Mouse (Mus musculus): Measurements from ENCODE around the gene Atf7ip. TPM values are rescaled to one million over a fixed set of nuclear protein-coding genes. Genes with fewer than 3 reads are reported as not detected.

Atf7ip gene
- polyA plus RNA-seq, 1 experiment from 2014 or later = 49.7 TPM

DNA sequence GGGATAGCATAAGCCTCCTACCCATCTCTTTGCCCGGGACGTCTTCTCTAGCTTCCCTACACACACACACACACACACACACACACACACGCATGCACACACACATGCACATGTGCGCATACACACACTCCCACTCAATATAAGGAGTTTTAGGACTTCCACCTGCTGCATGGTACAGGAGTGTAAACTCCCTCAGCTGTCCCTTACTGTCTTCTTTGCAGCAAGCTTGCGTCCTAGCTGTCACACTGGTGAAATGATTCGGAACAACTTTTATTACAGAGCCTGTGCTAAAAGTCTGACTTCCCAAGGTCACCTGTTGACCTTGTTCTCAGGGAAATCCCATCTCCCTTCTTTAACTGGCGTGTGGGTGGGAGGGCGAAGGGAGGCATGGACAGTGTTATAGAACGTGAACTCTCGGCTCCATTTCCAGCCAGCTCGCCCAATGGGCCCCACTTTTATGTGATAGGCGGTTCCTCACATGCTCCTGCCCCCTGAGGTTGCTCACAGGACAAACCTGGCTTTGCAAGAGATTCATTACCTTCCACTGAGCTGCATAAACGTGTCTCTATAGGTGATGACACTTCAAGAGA, 126.1 kb downstream of the Atf7ip start:
- Histone ChIP-seq H3K27me3 (ENCODE audit: control insufficient read depth, insufficient read depth, low read length) (no peaks in the 10 kb centered on the region), H3K4me2 (replicated peaks) (no peak overlapping the region), H3K36me3 (replicated peaks; ENCODE audit: control insufficient read depth, insufficient read depth) (no peaks in the 10 kb centered on the region), H3K27ac (no peak overlapping the region), H3K4me1 (replicated peaks; ENCODE audit: control insufficient read depth, insufficient read depth, low read length) (no peaks in the 10 kb centered on the region), H3K9ac (no peak overlapping the region), H3K9me3 (ENCODE audit: control insufficient read depth, low read length) (no peaks in the 10 kb centered on the region), H3K4me3 (replicated peaks; ENCODE audit: low read length) (no peak overlapping the region)
- 89% methylated on average over 13 of the region's 13 CpGs for WGBS
- no peak for DNase-seq (ENCODE audit: low spot score)
- ATAC-seq (ENCODE audit: low FRiP score) = no peak

DNA sequence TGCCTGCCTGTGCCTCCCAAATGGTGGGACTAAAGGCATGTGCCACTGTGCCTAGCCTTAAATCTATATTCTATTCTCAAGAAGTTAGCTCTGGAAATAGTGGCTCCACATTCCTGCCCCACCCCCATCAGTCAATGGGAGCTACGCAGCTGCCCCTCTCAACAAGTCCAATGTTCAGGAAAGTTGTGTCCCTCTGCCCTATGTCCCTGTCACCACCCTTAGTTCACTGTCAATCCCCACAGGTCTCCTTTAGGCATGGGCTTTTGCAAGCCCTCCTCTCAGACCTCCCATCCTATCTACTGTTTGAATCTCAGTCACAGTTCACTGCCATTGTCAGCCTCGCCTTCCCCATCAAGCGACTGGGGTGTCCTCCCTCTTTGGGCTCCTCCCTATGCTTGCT, 127.2 kb downstream of the Atf7ip start:
- Histone ChIP-seq H3K27ac (no peak overlapping the region), H3K4me1 (replicated peaks; ENCODE audit: control insufficient read depth, insufficient read depth, low read length) (no peaks in the 10 kb centered on the region)
- 93% methylated on average over 3 of the region's 3 CpGs for WGBS

DNA sequence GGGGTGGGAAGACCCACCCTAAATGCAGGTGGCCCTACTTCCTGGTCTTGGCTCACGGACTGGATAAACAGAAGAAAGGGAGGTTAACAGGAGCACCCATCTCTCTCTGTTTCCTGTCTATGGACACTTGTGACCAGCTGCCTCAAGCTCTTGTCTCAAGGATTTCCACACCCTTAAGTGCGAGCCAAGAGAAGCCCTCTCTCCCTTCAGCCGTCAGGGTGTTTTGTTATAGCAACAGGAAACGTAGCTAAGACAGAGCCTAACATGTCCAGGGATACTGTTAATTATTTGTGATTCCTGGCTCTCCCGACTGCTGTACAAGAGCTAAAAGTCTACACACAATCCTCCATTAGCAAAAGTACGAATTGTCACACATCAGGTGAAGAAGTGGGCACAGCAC, 127.8 kb downstream of the Atf7ip start:
- DNase-seq (ENCODE audit: low spot score) (no peak), ATAC-seq (ENCODE audit: low FRiP score) (no peak)
- H3K9ac ChIP-seq = no peak overlapping the region
- H3K27ac ChIP-seq = no peak overlapping the region
- no peaks in the 10 kb centered on the region for H3K27me3 ChIP-seq (ENCODE audit: control insufficient read depth, insufficient read depth, low read length)
- no peak overlapping the region for H3K4me3 ChIP-seq (replicated peaks; ENCODE audit: low read length)
- H3K9me3 ChIP-seq (ENCODE audit: control insufficient read depth, low read length) = no peaks in the 10 kb centered on the region
- H3K4me1 ChIP-seq (replicated peaks; ENCODE audit: control insufficient read depth, insufficient read depth, low read length) = no peaks in the 10 kb centered on the region
- 80% methylated on average over 6 of the region's 6 CpGs for WGBS
- no peaks in the 10 kb centered on the region for H3K36me3 ChIP-seq (replicated peaks; ENCODE audit: control insufficient read depth, insufficient read depth)
- H3K4me2 ChIP-seq (replicated peaks) = no peak overlapping the region

More for the DNA sequence above, 127.2 kb downstream of the Atf7ip start:
- no peaks in the 10 kb centered on the region for H3K27me3 ChIP-seq (ENCODE audit: control insufficient read depth, insufficient read depth, low read length)
- no peaks in the 10 kb centered on the region for H3K9me3 ChIP-seq (ENCODE audit: control insufficient read depth, low read length)
- H3K4me3 ChIP-seq (replicated peaks; ENCODE audit: low read length) = no peak overlapping the region
- no peak overlapping the region for H3K9ac ChIP-seq
- no peaks in the 10 kb centered on the region for H3K36me3 ChIP-seq (replicated peaks; ENCODE audit: control insufficient read depth, insufficient read depth)
- no peak overlapping the region for H3K4me2 ChIP-seq (replicated peaks)
- no peak for DNase-seq (ENCODE audit: low spot score)
- ATAC-seq (ENCODE audit: low FRiP score) = no peak

DNA sequence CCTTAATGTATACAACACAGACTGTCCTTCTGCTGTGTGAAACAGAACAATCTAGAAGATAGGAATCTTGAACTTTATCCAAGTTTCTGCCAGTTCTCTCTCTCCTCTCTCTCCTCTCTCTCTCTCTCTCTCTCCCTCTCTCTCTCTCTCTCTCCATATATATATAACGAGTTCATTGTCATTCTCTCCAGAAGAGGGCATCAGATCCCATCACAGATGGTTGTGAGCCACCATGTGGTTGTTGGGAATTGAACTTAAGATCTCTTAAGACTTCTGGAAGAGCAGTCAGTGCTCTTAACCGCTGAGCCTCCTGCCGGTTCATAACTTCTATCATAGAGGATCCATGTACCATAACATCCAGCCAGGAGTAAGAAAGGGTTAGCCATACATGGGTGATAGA, 129.0 kb downstream of the Atf7ip start:
- Histone ChIP-seq H3K9ac (no peak overlapping the region), H3K27ac (no peak overlapping the region), H3K4me2 (replicated peaks) (no peak overlapping the region), H3K4me3 (replicated peaks; ENCODE audit: low read length) (no peak overlapping the region), H3K36me3 (replicated peaks; ENCODE audit: control insufficient read depth, insufficient read depth) (no peaks in the 10 kb centered on the region), H3K27me3 (ENCODE audit: control insufficient read depth, insufficient read depth, low read length) (no peaks in the 10 kb centered on the region), H3K4me1 (replicated peaks; ENCODE audit: control insufficient read depth, insufficient read depth, low read length) (no peaks in the 10 kb centered on the region), H3K9me3 (ENCODE audit: control insufficient read depth, low read length) (no peaks in the 10 kb centered on the region)
- ATAC-seq (ENCODE audit: low FRiP score) (no peak), DNase-seq (ENCODE audit: low spot score) (no peak)
- 73% methylated on average over 3 of the region's 3 CpGs for WGBS

DNA sequence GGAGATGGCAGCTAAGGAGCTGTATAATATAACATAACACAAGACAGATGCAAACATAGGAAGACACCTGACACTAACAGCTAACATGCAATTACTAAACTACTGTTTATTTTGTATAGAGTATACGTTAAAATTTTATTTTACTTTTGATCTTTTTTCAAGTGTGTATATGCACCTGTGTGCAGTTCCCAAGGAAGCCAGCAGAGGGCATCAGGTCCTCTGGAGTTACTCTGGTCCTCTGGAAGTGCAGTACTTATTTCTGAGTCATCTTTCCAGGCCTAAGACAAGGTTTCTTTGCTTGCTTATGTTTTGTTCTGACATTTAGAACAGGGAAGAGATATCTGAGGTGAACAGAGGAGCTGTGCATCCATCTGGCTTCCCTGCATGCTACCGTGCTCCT, 138.2 kb downstream of the Atf7ip start:
- Histone ChIP-seq H3K9ac (no peak overlapping the region), H3K4me1 (replicated peaks; ENCODE audit: control insufficient read depth, insufficient read depth, low read length) (peaks cover 6% of the 10 kb centered on the region; the same call in 1 of the 2 replicates), H3K27me3 (ENCODE audit: control insufficient read depth, insufficient read depth, low read length) (no peaks in the 10 kb centered on the region), H3K27ac (no peak overlapping the region), H3K4me3 (replicated peaks; ENCODE audit: low read length) (no peak overlapping the region), H3K4me2 (replicated peaks) (no peak overlapping the region), H3K36me3 (replicated peaks; ENCODE audit: control insufficient read depth, insufficient read depth) (no peaks in the 10 kb centered on the region), H3K9me3 (ENCODE audit: control insufficient read depth, low read length) (no peaks in the 10 kb centered on the region)
- 94% methylated on average over 2 of the region's 2 CpGs for WGBS
- ATAC-seq (ENCODE audit: low FRiP score) (no peak), DNase-seq (ENCODE audit: low spot score) (no peak)

DNA sequence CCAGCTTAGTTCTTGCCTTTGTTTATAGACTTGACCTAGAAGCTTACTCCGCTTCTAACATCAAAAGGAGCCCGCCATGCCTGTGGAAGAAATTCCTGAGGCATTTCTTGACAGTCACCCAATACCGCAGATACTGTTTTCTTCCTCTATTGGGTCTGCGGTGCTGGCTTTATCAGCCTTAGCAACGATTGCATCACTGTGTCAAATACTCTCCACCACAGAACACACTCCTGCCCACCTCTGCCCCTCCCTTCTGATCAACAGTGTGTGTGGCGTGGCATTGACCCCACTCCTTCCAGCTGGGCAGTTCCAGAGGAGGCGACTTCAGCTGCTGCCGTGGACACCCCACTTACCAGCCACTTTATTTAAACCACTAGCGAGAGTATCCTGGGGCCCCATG, 139.8 kb downstream of the Atf7ip start:
- Histone ChIP-seq H3K27me3 (ENCODE audit: control insufficient read depth, insufficient read depth, low read length) (no peaks in the 10 kb centered on the region), H3K27ac (no peak overlapping the region), H3K4me2 (replicated peaks) (no peak overlapping the region), H3K9ac (no peak overlapping the region), H3K36me3 (replicated peaks; ENCODE audit: control insufficient read depth, insufficient read depth) (no peaks in the 10 kb centered on the region), H3K4me1 (replicated peaks; ENCODE audit: control insufficient read depth, insufficient read depth, low read length) (peaks cover 6% of the 10 kb centered on the region; the same call in 1 of the 2 replicates), H3K9me3 (ENCODE audit: control insufficient read depth, low read length) (no peaks in the 10 kb centered on the region), H3K4me3 (replicated peaks; ENCODE audit: low read length) (no peak overlapping the region)
- ATAC-seq (ENCODE audit: low FRiP score) = no peak
- no peak for DNase-seq (ENCODE audit: low spot score)
- WGBS = 59% methylated on average over 9 of the region's 9 CpGs

DNA sequence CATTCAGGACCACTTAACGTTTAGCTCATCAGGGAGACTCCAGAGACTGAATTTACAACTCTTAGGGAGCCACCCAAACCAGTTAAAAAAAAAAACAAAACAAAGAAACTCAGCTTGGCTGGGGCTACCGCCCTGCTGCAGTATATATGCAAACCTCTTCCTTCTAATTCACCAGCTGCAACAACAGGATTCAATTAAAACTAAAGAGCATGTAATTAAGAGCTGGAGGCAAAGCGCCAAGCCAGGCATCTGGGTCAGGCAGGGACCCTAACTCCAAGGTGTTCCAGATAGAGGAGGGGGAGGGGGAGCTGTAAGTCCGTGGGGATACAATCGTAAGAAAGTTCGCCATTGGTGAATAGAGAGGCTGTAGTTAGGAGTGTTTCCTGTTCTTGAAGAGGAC, 140.2 kb downstream of the Atf7ip start:
- Histone ChIP-seq H3K36me3 (replicated peaks; ENCODE audit: control insufficient read depth, insufficient read depth) (no peaks in the 10 kb centered on the region), H3K9ac (no peak overlapping the region), H3K4me1 (replicated peaks; ENCODE audit: control insufficient read depth, insufficient read depth, low read length) (peaks cover 6% of the 10 kb centered on the region; the same call in 1 of the 2 replicates), H3K4me3 (replicated peaks; ENCODE audit: low read length) (no peak overlapping the region), H3K4me2 (replicated peaks) (no peak overlapping the region), H3K27ac (no peak overlapping the region), H3K9me3 (ENCODE audit: control insufficient read depth, low read length) (no peaks in the 10 kb centered on the region), H3K27me3 (ENCODE audit: control insufficient read depth, insufficient read depth, low read length) (no peaks in the 10 kb centered on the region)
- WGBS = 23% methylated on average over 6 of the region's 6 CpGs
- peak; percentile 56 for DNase-seq (ENCODE audit: low spot score)
- peak; percentile 62; the same call in 1 of the 2 replicates for ATAC-seq (ENCODE audit: low FRiP score)

DNA sequence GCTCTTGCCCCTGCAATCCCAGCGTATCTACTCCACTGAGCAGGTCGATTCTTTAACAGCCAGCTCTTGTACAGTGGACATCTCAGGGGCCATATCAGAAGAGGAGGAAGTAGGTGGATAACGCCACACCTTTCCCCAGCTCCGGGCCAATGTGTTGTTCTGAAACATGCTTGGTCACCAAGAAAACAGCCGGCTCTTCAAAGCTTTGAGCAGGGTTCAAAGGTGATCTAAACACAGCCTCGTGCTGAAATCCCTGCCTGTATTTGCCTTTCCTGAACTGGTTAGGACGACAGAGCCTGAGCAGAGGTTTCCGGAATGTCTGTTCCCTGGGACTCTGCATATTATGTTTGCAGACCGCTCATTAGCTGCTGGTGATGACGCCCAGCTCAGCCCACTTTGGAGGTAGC, 141.5 kb downstream of the Atf7ip start:
- Histone ChIP-seq H3K9me3 (ENCODE audit: control insufficient read depth, low read length) (no peaks in the 10 kb centered on the region), H3K4me3 (replicated peaks; ENCODE audit: low read length) (no peak overlapping the region), H3K36me3 (replicated peaks; ENCODE audit: control insufficient read depth, insufficient read depth) (no peaks in the 10 kb centered on the region), H3K4me1 (replicated peaks; ENCODE audit: control insufficient read depth, insufficient read depth, low read length) (peaks cover 6% of the 10 kb centered on the region; the same call in 1 of the 2 replicates), H3K9ac (no peak overlapping the region), H3K27me3 (ENCODE audit: control insufficient read depth, insufficient read depth, low read length) (no peaks in the 10 kb centered on the region), H3K4me2 (replicated peaks) (no peak overlapping the region), H3K27ac (no peak overlapping the region)
- no peak for ATAC-seq (ENCODE audit: low FRiP score)
- no peak for DNase-seq (ENCODE audit: low spot score)
- 90% methylated on average over 10 of the region's 10 CpGs for WGBS

DNA sequence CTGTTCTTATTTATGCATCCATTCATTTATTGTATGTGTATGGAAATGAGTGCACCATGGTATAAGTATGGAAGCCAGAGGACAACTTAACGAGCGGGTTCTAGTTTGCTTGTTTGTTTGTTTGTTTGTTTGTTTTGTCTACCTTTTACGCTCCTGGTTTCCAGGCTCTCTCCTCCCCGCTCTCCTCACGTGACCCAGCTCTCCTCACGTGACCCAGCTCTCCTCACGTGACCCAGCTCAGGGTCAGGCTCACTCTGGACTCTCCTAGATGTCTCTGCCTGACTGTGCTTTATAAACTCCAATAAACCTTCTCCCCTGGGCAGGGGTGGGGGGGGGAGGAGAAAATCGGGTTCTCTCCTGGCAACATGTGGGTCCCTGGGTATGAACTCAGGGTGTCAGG, 144.7 kb downstream of the Atf7ip start:
- H3K4me2 ChIP-seq (replicated peaks) = no peak overlapping the region
- no peak overlapping the region for H3K27ac ChIP-seq
- H3K9me3 ChIP-seq (ENCODE audit: control insufficient read depth, low read length) = no peaks in the 10 kb centered on the region
- no peaks in the 10 kb centered on the region for H3K27me3 ChIP-seq (ENCODE audit: control insufficient read depth, insufficient read depth, low read length)
- H3K36me3 ChIP-seq (replicated peaks; ENCODE audit: control insufficient read depth, insufficient read depth) = no peaks in the 10 kb centered on the region
- peaks cover 3% of the 10 kb centered on the region; the same call in 1 of the 2 replicates for H3K4me1 ChIP-seq (replicated peaks; ENCODE audit: control insufficient read depth, insufficient read depth, low read length)
- H3K4me3 ChIP-seq (replicated peaks; ENCODE audit: low read length) = no peak overlapping the region
- WGBS = 91% methylated on average over 8 of the region's 8 CpGs
- DNase-seq (ENCODE audit: low spot score) (no peak), ATAC-seq (ENCODE audit: low FRiP score) (no peak)
- no peak overlapping the region for H3K9ac ChIP-seq

DNA sequence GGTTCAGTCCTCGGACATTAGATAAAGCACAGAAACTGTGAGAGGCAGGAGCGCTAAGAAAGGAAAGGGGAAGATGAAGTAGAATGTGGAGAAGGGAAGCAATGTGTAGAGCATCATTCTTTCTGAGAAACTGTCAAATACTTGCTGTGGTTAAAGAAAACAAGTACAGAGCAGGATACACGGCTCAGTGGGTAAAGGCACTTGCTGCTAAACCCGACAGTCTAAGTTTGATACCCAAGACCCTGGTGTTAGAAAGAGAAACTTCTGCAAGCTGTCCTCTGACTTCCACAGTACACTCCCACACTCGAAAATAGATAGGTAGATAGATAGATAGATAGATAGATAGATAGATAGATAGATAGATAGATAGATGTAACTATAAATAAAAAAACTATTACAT, 147.4 kb downstream of the Atf7ip start:
- no peak for ATAC-seq (ENCODE audit: low FRiP score)
- WGBS = 70% methylated on average over 5 of the region's 5 CpGs
- no peak for DNase-seq (ENCODE audit: low spot score)

More for the DNA sequence above, 147.4 kb downstream of the Atf7ip start:
- Histone ChIP-seq H3K9ac (no peak overlapping the region), H3K9me3 (ENCODE audit: control insufficient read depth, low read length) (no peaks in the 10 kb centered on the region), H3K27me3 (ENCODE audit: control insufficient read depth, insufficient read depth, low read length) (no peaks in the 10 kb centered on the region), H3K27ac (no peak overlapping the region), H3K4me2 (replicated peaks) (no peak overlapping the region), H3K4me1 (replicated peaks; ENCODE audit: control insufficient read depth, insufficient read depth, low read length) (no peaks in the 10 kb centered on the region), H3K4me3 (replicated peaks; ENCODE audit: low read length) (no peak overlapping the region), H3K36me3 (replicated peaks; ENCODE audit: control insufficient read depth, insufficient read depth) (no peaks in the 10 kb centered on the region)
